Mouse (Mus musculus): Measurements from ENCODE around the gene Tmem9b. TPM values are rescaled to one million over a fixed set of nuclear protein-coding genes. Genes with fewer than 3 reads are reported as not detected.

The Tmem9b gene
- 63.9 and 69.4 TPM in 2 replicates for polyA plus RNA-seq (2014; fragmentation: Nextera tagmentation; extraction: Ambion mirVana)

- no peaks in the 10 kb centered on the region for H3K9me3 ChIP-seq (ENCODE audit: control insufficient read depth, low read length)
- H3K9ac ChIP-seq (ENCODE audit: low read length) = peak within 1 kb of the TSS; percentile 96
- WGBS = under 1% methylated on average over 74 of the region's 74 CpGs
- peak within 1 kb of the TSS; percentile 88 for H3K4me3 ChIP-seq (ENCODE audit: low read depth, low read length)
- ATAC-seq (ENCODE audit: low FRiP score) = peak; percentile 91
- no peaks in the 10 kb centered on the region for H3K36me3 ChIP-seq (ENCODE audit: control insufficient read depth, insufficient read depth, low read length)
- H3K27me3 ChIP-seq (ENCODE audit: control insufficient read depth, insufficient read depth, low read length) = no peaks in the 10 kb centered on the region
- H3K27ac ChIP-seq (ENCODE audit: low read depth, low read length) = peak within 1 kb of the TSS; percentile 61
- H3K4me1 ChIP-seq (ENCODE audit: control insufficient read depth, insufficient read depth, low read length) = peaks cover 11% of the 10 kb centered on the region
- H3K4me2 ChIP-seq = peak within 1 kb of the TSS; percentile 95
- peak; percentile 96 for DNase-seq (ENCODE audit: low spot score, missing footprints)
These were observed at the start of gene Tmem9b for GRCm38 (mm10) chr7:109752008-109752925. Gene Tmem9b (minus strand): TSS chr7:109752875.

GRCm38 (mm10) chr7:109800626-109801025, 48.0 kb upstream of the Tmem9b start:
- Histone ChIP-seq H3K36me3 (ENCODE audit: control insufficient read depth, insufficient read depth, low read length) (no peaks in the 10 kb centered on the region), H3K9me3 (ENCODE audit: control insufficient read depth, low read length) (no peaks in the 10 kb centered on the region), H3K4me1 (ENCODE audit: control insufficient read depth, insufficient read depth, low read length) (no peaks in the 10 kb centered on the region), H3K9ac (ENCODE audit: low read length) (no peak overlapping the region), H3K27ac (ENCODE audit: low read depth, low read length) (no peak overlapping the region), H3K4me3 (ENCODE audit: low read depth, low read length) (no peak overlapping the region), H3K4me2 (no peak overlapping the region), H3K27me3 (ENCODE audit: control insufficient read depth, insufficient read depth, low read length) (no peaks in the 10 kb centered on the region)
- DNase-seq (ENCODE audit: low spot score, missing footprints) = no peak
- WGBS = 91% methylated on average over 4 of the region's 4 CpGs
- ATAC-seq (ENCODE audit: low FRiP score) = no peak

DNA sequence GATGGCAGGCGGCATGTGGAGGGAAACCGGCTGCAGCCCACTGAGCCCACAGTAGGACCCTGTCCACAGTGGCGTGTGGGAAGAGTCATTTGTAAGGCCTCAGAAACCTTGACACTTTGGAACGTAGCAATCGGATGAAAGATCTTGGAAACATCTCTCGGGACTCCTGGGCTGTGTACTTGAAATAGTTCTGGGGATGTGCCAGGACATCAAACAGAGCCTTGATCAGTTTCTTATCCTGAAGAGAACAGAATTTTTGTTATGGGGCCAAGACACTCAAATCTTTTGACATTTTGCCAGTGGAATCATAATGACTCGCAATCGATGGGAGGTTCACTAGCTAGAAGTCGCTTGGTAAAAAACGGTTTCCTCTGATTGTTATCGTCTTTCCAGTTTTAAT, 46.5 kb upstream of the Tmem9b start:
- Histone ChIP-seq H3K4me3 (ENCODE audit: low read depth, low read length) (no peak overlapping the region), H3K9ac (ENCODE audit: low read length) (no peak overlapping the region), H3K9me3 (ENCODE audit: control insufficient read depth, low read length) (no peaks in the 10 kb centered on the region), H3K36me3 (ENCODE audit: control insufficient read depth, insufficient read depth, low read length) (no peaks in the 10 kb centered on the region), H3K4me2 (no peak overlapping the region), H3K27me3 (ENCODE audit: control insufficient read depth, insufficient read depth, low read length) (no peaks in the 10 kb centered on the region), H3K4me1 (ENCODE audit: control insufficient read depth, insufficient read depth, low read length) (no peaks in the 10 kb centered on the region), H3K27ac (ENCODE audit: low read depth, low read length) (no peak overlapping the region)
- ATAC-seq (ENCODE audit: low FRiP score) (no peak), DNase-seq (ENCODE audit: low spot score, missing footprints) (no peak)
- WGBS = 93% methylated on average over 11 of the region's 11 CpGs

DNA sequence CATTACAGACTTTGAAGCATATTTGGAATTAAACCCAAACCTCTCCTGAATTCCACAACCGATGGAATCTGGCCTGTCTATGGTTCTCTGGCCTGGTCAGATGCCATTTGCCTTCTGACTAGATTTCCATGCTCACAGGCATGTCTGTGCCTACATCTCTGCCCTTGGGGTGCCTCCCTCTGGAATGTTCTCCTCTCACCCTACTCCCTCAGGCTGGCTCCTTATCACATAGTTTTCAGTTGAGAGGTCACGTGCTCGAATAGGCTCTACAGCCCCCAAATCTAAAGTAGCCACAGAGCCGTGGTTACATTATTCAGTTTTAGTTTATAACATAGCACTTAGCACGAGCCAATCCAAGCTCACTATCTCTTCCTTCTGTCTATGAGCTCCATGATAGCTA, 42.9 kb upstream of the Tmem9b start:
- H3K27me3 ChIP-seq (ENCODE audit: control insufficient read depth, insufficient read depth, low read length) = no peaks in the 10 kb centered on the region
- H3K9me3 ChIP-seq (ENCODE audit: control insufficient read depth, low read length) = no peaks in the 10 kb centered on the region
- no peaks in the 10 kb centered on the region for H3K36me3 ChIP-seq (ENCODE audit: control insufficient read depth, insufficient read depth, low read length)
- 83% methylated on average over 5 of the region's 5 CpGs for WGBS
- H3K4me2 ChIP-seq = no peak overlapping the region
- ATAC-seq (ENCODE audit: low FRiP score) = no peak
- no peak overlapping the region for H3K27ac ChIP-seq (ENCODE audit: low read depth, low read length)
- H3K4me1 ChIP-seq (ENCODE audit: control insufficient read depth, insufficient read depth, low read length) = no peaks in the 10 kb centered on the region
- no peak overlapping the region for H3K4me3 ChIP-seq (ENCODE audit: low read depth, low read length)
- DNase-seq (ENCODE audit: low spot score, missing footprints) = no peak
- H3K9ac ChIP-seq (ENCODE audit: low read length) = no peak overlapping the region

DNA sequence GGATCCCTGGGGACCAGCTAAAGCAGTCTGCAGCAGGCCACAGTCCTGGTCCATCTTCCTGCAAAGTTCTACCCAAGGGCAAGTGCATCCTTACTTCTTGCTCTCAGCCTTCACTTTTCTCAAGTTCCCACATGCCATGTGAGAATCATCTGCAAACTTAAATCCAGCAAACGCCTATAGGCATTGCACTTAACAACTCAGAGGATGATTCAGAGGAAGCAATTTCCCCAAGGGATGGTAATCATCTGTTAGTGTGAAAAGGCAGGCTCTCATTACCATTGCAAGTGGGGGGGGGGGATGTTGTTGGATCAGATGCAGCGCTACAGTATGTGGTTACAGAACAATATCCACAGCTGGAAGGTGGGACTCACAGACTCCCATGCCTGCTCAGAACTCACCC, 41.9 kb upstream of the Tmem9b start:
- no peaks in the 10 kb centered on the region for H3K27me3 ChIP-seq (ENCODE audit: control insufficient read depth, insufficient read depth, low read length)
- no peak overlapping the region for H3K27ac ChIP-seq (ENCODE audit: low read depth, low read length)
- H3K4me3 ChIP-seq (ENCODE audit: low read depth, low read length) = no peak overlapping the region
- no peaks in the 10 kb centered on the region for H3K4me1 ChIP-seq (ENCODE audit: control insufficient read depth, insufficient read depth, low read length)
- H3K9ac ChIP-seq (ENCODE audit: low read length) = no peak overlapping the region
- WGBS = 80% methylated on average over 2 of the region's 2 CpGs
- no peaks in the 10 kb centered on the region for H3K9me3 ChIP-seq (ENCODE audit: control insufficient read depth, low read length)
- ATAC-seq (ENCODE audit: low FRiP score) = no peak
- H3K4me2 ChIP-seq = no peak overlapping the region
- no peaks in the 10 kb centered on the region for H3K36me3 ChIP-seq (ENCODE audit: control insufficient read depth, insufficient read depth, low read length)
- no peak for DNase-seq (ENCODE audit: low spot score, missing footprints)

DNA sequence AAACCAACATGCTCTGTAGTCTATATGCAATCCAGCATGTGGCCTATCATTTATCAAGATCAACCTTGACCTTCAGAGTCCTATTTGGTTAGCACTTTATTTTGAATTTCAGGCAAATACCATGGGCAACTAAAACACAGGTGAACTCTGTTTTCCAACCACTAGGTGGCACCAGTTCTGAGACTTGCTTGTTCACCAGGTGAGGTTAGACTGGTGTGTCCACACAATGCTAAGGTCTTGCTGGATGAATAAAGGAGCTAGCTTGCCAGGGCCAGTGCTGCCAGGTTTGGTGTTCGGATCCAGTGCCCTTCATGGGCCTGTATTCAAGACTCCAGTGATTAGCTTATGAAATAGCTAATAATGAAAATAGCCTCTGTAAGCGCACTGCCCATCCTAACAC, 40.1 kb upstream of the Tmem9b start:
- Histone ChIP-seq H3K4me3 (ENCODE audit: low read depth, low read length) (no peak overlapping the region), H3K9me3 (ENCODE audit: control insufficient read depth, low read length) (no peaks in the 10 kb centered on the region), H3K4me1 (ENCODE audit: control insufficient read depth, insufficient read depth, low read length) (no peaks in the 10 kb centered on the region), H3K4me2 (no peak overlapping the region), H3K9ac (ENCODE audit: low read length) (no peak overlapping the region), H3K36me3 (ENCODE audit: control insufficient read depth, insufficient read depth, low read length) (no peaks in the 10 kb centered on the region), H3K27ac (ENCODE audit: low read depth, low read length) (no peak overlapping the region), H3K27me3 (ENCODE audit: control insufficient read depth, insufficient read depth, low read length) (no peaks in the 10 kb centered on the region)
- peak; percentile 84 for DNase-seq (ENCODE audit: low spot score, missing footprints)
- ATAC-seq (ENCODE audit: low FRiP score) = 0 out of 2 replicates have a peak, but pooled peaks have one; percentile 42
- WGBS = 84% methylated on average over 2 of the region's 2 CpGs

DNA sequence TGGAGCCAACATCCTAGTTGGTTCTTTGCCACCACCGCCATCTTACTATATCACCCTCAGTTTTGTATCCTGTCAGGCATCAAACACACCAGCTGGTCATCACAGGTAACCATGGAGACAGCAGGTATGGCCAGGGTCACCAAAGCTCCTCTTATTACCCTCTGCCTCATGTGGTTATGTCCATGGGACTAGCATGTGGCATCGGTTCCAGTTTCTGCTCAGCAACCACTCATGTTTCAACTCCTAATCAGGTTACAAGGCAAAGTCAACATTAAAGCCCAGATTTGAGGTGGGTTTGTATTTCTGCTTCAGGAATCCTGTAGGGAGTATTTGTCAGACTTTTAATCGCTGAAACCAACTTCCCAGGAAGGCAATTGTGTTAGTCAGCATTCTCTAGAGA, 38.1 kb upstream of the Tmem9b start:
- WGBS = 83% methylated on average over 3 of the region's 3 CpGs
- no peak for DNase-seq (ENCODE audit: low spot score, missing footprints)
- H3K36me3 ChIP-seq (ENCODE audit: control insufficient read depth, insufficient read depth, low read length) = no peaks in the 10 kb centered on the region

GRCm38 (mm10) chr7:109787860-109788259, 35.2 kb upstream of the Tmem9b start:
- H3K36me3 ChIP-seq (ENCODE audit: control insufficient read depth, insufficient read depth, low read length) = no peaks in the 10 kb centered on the region
- DNase-seq (ENCODE audit: low spot score, missing footprints) = no peak
- WGBS = 81% methylated on average over 2 of the region's 2 CpGs
- H3K9ac ChIP-seq (ENCODE audit: low read length) = no peak overlapping the region
- no peak overlapping the region for H3K4me2 ChIP-seq
- no peak overlapping the region for H3K4me3 ChIP-seq (ENCODE audit: low read depth, low read length)
- no peaks in the 10 kb centered on the region for H3K4me1 ChIP-seq (ENCODE audit: control insufficient read depth, insufficient read depth, low read length)
- H3K27ac ChIP-seq (ENCODE audit: low read depth, low read length) = no peak overlapping the region
- ATAC-seq (ENCODE audit: low FRiP score) = no peak
- no peaks in the 10 kb centered on the region for H3K9me3 ChIP-seq (ENCODE audit: control insufficient read depth, low read length)
- peaks cover 7% of the 10 kb centered on the region; the same call in 1 of the 2 replicates for H3K27me3 ChIP-seq (ENCODE audit: control insufficient read depth, insufficient read depth, low read length)

More for the DNA sequence above, 38.1 kb upstream of the Tmem9b start:
- Histone ChIP-seq H3K4me3 (ENCODE audit: low read depth, low read length) (no peak overlapping the region), H3K27ac (ENCODE audit: low read depth, low read length) (no peak overlapping the region), H3K4me2 (no peak overlapping the region), H3K9ac (ENCODE audit: low read length) (no peak overlapping the region), H3K4me1 (ENCODE audit: control insufficient read depth, insufficient read depth, low read length) (no peaks in the 10 kb centered on the region), H3K27me3 (ENCODE audit: control insufficient read depth, insufficient read depth, low read length) (no peaks in the 10 kb centered on the region), H3K9me3 (ENCODE audit: control insufficient read depth, low read length) (no peaks in the 10 kb centered on the region)
- ATAC-seq (ENCODE audit: low FRiP score) = no peak

- peaks cover 33% of the 10 kb centered on the region for H3K27me3 ChIP-seq (ENCODE audit: control insufficient read depth, insufficient read depth, low read length)
- no peaks in the 10 kb centered on the region for H3K36me3 ChIP-seq (ENCODE audit: control insufficient read depth, insufficient read depth, low read length)
- no peaks in the 10 kb centered on the region for H3K9me3 ChIP-seq (ENCODE audit: control insufficient read depth, low read length)
- H3K4me3 ChIP-seq (ENCODE audit: low read depth, low read length) = no peak overlapping the region
- H3K4me2 ChIP-seq = no peak overlapping the region
- ATAC-seq (ENCODE audit: low FRiP score) (no peak), DNase-seq (ENCODE audit: low spot score, missing footprints) (no peak)
- no peak overlapping the region for H3K9ac ChIP-seq (ENCODE audit: low read length)
- 68% methylated on average over 7 of the region's 7 CpGs for WGBS
- peaks cover 10% of the 10 kb centered on the region for H3K4me1 ChIP-seq (ENCODE audit: control insufficient read depth, insufficient read depth, low read length)
- no peak overlapping the region for H3K27ac ChIP-seq (ENCODE audit: low read depth, low read length)
These were observed 30.6 kb upstream of the Tmem9b start for GRCm38 (mm10) chr7:109783281-109783680.

All from midbrain, embryonic 11.5 days (tissue).